Comparison of ENCODE assay signal across 11 mouse cellular contexts in the genomic region with DNA sequence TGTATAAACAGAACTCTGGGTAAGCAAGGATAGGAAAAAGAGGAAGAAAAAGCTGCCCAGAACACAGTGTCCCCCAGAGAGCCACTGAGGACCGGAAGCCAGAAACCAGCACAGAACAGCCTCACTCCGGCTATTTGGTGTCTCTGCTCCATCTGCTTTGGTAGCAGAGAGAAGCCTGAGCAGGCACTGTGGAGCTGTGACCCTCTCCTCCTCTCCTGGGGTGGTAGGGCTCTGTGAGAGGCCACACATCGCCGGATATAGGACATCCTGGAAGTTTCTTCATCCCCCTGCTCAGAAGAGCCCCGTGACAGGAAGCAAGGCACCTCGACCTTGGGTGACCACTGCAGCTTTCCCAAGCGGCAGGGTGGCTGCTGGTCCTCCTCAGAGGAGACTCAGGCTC. TPM values are rescaled to one million over a fixed set of nuclear protein-coding genes. Genes with fewer than 3 reads are reported as not detected.
A peak's percentile ranks its signal among the peaks of the same experiment; 100 is the strongest.
DNase-seq lines count a peak whose midpoint lies in the region; ATAC-seq and TF ChIP-seq lines count a peak whose summit lies in the region.
"Had no signal": no experiment of that assay in that cellular context is flagged by ENCODE, and none has a peak within 500 bp of the region (broad histone marks: within the 10 kb centered on the region; RNA-seq: fewer than 3 reads in every experiment).

No protein-coding gene starts in this region.

- no peak for DNase-seq in hindbrain, postnatal 0 days (ENCODE audit: low spot score)
- no peak for DNase-seq in hindbrain, embryonic 14.5 days (ENCODE audit: low spot score)
- DNase-seq in B cell, adult 2 months, result peak; percentile 48 to 50
- no peak for DNase-seq in cerebellum, postnatal 10 days
- no peak for DNase-seq in thymus, adult 18-20 months
- DNase-seq: right cerebral cortex, adult 18-20 months had no signal

- no peaks in the 10 kb centered on the region for H3K9me3 ChIP-seq in hindbrain, postnatal 0 days (ENCODE audit: low read length)
- no peaks in the 10 kb centered on the region for H3K9me3 ChIP-seq in hindbrain, embryonic 14.5 days (ENCODE audit: control insufficient read depth, low read length)
- no peaks in the 10 kb centered on the region for H3K9me3 ChIP-seq in lung, embryonic 15.5 days

- no peaks in the 10 kb centered on the region for H3K36me3 ChIP-seq in hindbrain, postnatal 0 days (ENCODE audit: insufficient read depth, low read length)
- no peaks in the 10 kb centered on the region for H3K36me3 ChIP-seq in hindbrain, embryonic 14.5 days (replicated peaks; ENCODE audit: control insufficient read depth, insufficient read depth)
- H3K36me3 ChIP-seq in lung, embryonic 15.5 days, result no peaks in the 10 kb centered on the region

- H3K9ac ChIP-seq in hindbrain, postnatal 0 days (replicated peaks; ENCODE audit: low read length), result no peak overlapping the region
- H3K9ac ChIP-seq in hindbrain, embryonic 14.5 days, result no peak overlapping the region
- H3K9ac ChIP-seq in lung, embryonic 15.5 days, result no peak overlapping the region

- ATAC-seq in hindbrain, postnatal 0 days, result no peak
- ATAC-seq in hindbrain, embryonic 14.5 days (ENCODE audit: low FRiP score), result no peak
- ATAC-seq in lung, embryonic 15.5 days (ENCODE audit: borderline replicate concordance, extremely low read depth, low FRiP score, low TSS enrichment), result no peak
- no peak for ATAC-seq in erythroid progenitor cell, adult 5-6 weeks (replicated peaks; ENCODE audit: low FRiP score, poor library complexity, severe bottlenecking)
- ATAC-seq: forebrain, embryonic 14.5 days had no signal

- H3K4me3 ChIP-seq in hindbrain, postnatal 0 days (ENCODE audit: low read length), result no peak overlapping the region
- no peak overlapping the region for H3K4me3 ChIP-seq in hindbrain, embryonic 14.5 days (replicated peaks; ENCODE audit: low read length)
- no peak overlapping the region for H3K4me3 ChIP-seq in cortical plate, adult 2 months (ENCODE audit: insufficient read depth, low read length)
- no peak overlapping the region for H3K4me3 ChIP-seq in lung, embryonic 15.5 days

- no peak for TF ChIP-seq CTCF in hindbrain, postnatal 0 days (IDR thresholded peaks at IDR 0.05; ENCODE audit: low read depth)
- TF ChIP-seq CTCF in cortical plate, adult 2 months (IDR thresholded peaks at IDR 0.05; ENCODE audit: extremely low read depth, insufficient read depth, low read length), result no peak

- WGBS in hindbrain, postnatal 0 days, result 64% methylated on average over 7 of the region's 7 CpGs
- 72% methylated on average over 7 of the region's 7 CpGs for WGBS in hindbrain, embryonic 14.5 days
- 46% methylated on average over 7 of the region's 7 CpGs for WGBS in lung, embryonic 15.5 days

- TF ChIP-seq POLR2A in cortical plate, adult 2 months (IDR thresholded peaks at IDR 0.05; ENCODE audit: extremely low read depth, insufficient read depth, low read length), result no peak

- H3K4me1 ChIP-seq in hindbrain, postnatal 0 days (ENCODE audit: insufficient read depth, low read length), result peaks cover 17% of the 10 kb centered on the region; the same call in 1 of the 2 replicates
- H3K4me1 ChIP-seq in hindbrain, embryonic 14.5 days (replicated peaks; ENCODE audit: control insufficient read depth, insufficient read depth, low read length), result peaks cover 4% of the 10 kb centered on the region; the same call in 1 of the 2 replicates
- H3K4me1 ChIP-seq in cortical plate, adult 2 months (ENCODE audit: control insufficient read depth, insufficient read depth, low read length), result peaks cover 5% of the 10 kb centered on the region; the same call in 1 of the 2 replicates
- H3K4me1 ChIP-seq in lung, embryonic 15.5 days, result peaks cover 68% of the 10 kb centered on the region

- peak overlapping the region; percentile 32 for H3K27ac ChIP-seq in hindbrain, postnatal 0 days
- no peak overlapping the region for H3K27ac ChIP-seq in hindbrain, embryonic 14.5 days
- 0 out of 2 replicates have a peak overlapping the region, but pooled peaks have one; percentile 32 for H3K27ac ChIP-seq in cortical plate, adult 2 months (ENCODE audit: insufficient read depth, low read length)
- H3K27ac ChIP-seq in lung, embryonic 15.5 days, result peak overlapping the region; percentile 3; the same call in 1 of the 2 replicates

- H3K27me3 ChIP-seq in hindbrain, postnatal 0 days (ENCODE audit: insufficient read depth, low read length), result no peaks in the 10 kb centered on the region
- no peaks in the 10 kb centered on the region for H3K27me3 ChIP-seq in hindbrain, embryonic 14.5 days (ENCODE audit: control insufficient read depth, insufficient read depth, low read length)
- H3K27me3 ChIP-seq in lung, embryonic 15.5 days, result no peaks in the 10 kb centered on the region

- H3K4me2 ChIP-seq in hindbrain, postnatal 0 days (ENCODE audit: low read depth, low read length), result no peak overlapping the region
- H3K4me2 ChIP-seq in hindbrain, embryonic 14.5 days (replicated peaks), result no peak overlapping the region
- no peak overlapping the region for H3K4me2 ChIP-seq in lung, embryonic 15.5 days

RNA-seq across cellular contexts. Expression of gene Fkbp5, which starts 3.5 kb away (rescaled TPM):
- 27.5 and 31.3 TPM in 2 replicates for total RNA-seq in hindbrain, postnatal 0 days (2014; rRNA removed)
- 18.5 and 20.0 TPM in 2 replicates for polyA plus RNA-seq in hindbrain, postnatal 0 days (2015; fragmentation: Nextera tagmentation; extraction: Ambion mirVana)
- 8.2 and 9.8 TPM in 2 replicates for polyA plus RNA-seq in hindbrain, embryonic 14.5 days (2014; fragmentation: Nextera tagmentation; extraction: Ambion mirVana)
- 13.5 and 17.7 TPM in 2 replicates for polyA plus RNA-seq in cortical plate, adult 2 months (2012; rRNA removed)
- polyA plus RNA-seq in lung, embryonic 15.5 days (2015; fragmentation: Nextera tagmentation; extraction: Ambion mirVana), result 30.7 and 35.1 TPM in 2 replicates
- 5.9 and 6.8 TPM in 2 replicates for total RNA-seq in erythroid progenitor cell, adult 5-6 weeks (2015; ENCODE audit: low replicate concordance)
- 7.6 and 10.6 TPM in 2 replicates for total RNA-seq in erythroid progenitor cell, adult 5-6 weeks (2017; ENCODE audit: low replicate concordance)

RNA-seq across cellular contexts. Expression of gene Armc12, which starts 16.8 kb away (rescaled TPM):
- total RNA-seq in hindbrain, postnatal 0 days (2014; rRNA removed), result not detected in 2 replicates
- not detected in 2 replicates for polyA plus RNA-seq in hindbrain, postnatal 0 days (2015; fragmentation: Nextera tagmentation; extraction: Ambion mirVana)
- polyA plus RNA-seq in hindbrain, embryonic 14.5 days (2014; fragmentation: Nextera tagmentation; extraction: Ambion mirVana), result not detected in 2 replicates
- not detected in 2 replicates for polyA plus RNA-seq in cortical plate, adult 2 months (2012; rRNA removed)
- polyA plus RNA-seq in lung, embryonic 15.5 days (2015; fragmentation: Nextera tagmentation; extraction: Ambion mirVana), result not detected in 2 replicates
- total RNA-seq in erythroid progenitor cell, adult 5-6 weeks (2015; ENCODE audit: low replicate concordance), result not detected in 2 replicates
- total RNA-seq in erythroid progenitor cell, adult 5-6 weeks (2017; ENCODE audit: low replicate concordance), result not detected in 2 replicates
- total RNA-seq: layer of hippocampus, adult 18-20 months had no signal
- polyA plus RNA-seq: forebrain, embryonic 14.5 days had no signal

RNA-seq across cellular contexts. Expression of gene Clpsl2, which starts 35.4 kb away (rescaled TPM):
- total RNA-seq in hindbrain, postnatal 0 days (2014; rRNA removed), result not detected in 2 replicates
- polyA plus RNA-seq in hindbrain, postnatal 0 days (2015; fragmentation: Nextera tagmentation; extraction: Ambion mirVana), result not detected in 2 replicates
- not detected in 2 replicates for polyA plus RNA-seq in hindbrain, embryonic 14.5 days (2014; fragmentation: Nextera tagmentation; extraction: Ambion mirVana)
- polyA plus RNA-seq in cortical plate, adult 2 months (2012; rRNA removed), result not detected in 2 replicates
- not detected in 2 replicates for polyA plus RNA-seq in lung, embryonic 15.5 days (2015; fragmentation: Nextera tagmentation; extraction: Ambion mirVana)
- total RNA-seq in erythroid progenitor cell, adult 5-6 weeks (2015; ENCODE audit: low replicate concordance), result not detected in 2 replicates
- total RNA-seq in erythroid progenitor cell, adult 5-6 weeks (2017; ENCODE audit: low replicate concordance), result not detected in 2 replicates
- total RNA-seq: layer of hippocampus, adult 18-20 months had no signal
- polyA plus RNA-seq: forebrain, embryonic 14.5 days had no signal

RNA-seq across cellular contexts. Expression of gene Clps, which starts 46.7 kb away (rescaled TPM):
- total RNA-seq in hindbrain, postnatal 0 days (2014; rRNA removed), result not detected in 2 replicates
- polyA plus RNA-seq in hindbrain, postnatal 0 days (2015; fragmentation: Nextera tagmentation; extraction: Ambion mirVana), result not detected in 2 replicates
- polyA plus RNA-seq in hindbrain, embryonic 14.5 days (2014; fragmentation: Nextera tagmentation; extraction: Ambion mirVana), result not detected in 2 replicates
- polyA plus RNA-seq in cortical plate, adult 2 months (2012; rRNA removed), result not detected in 2 replicates
- 0.34 and 9.2 TPM in 2 replicates for polyA plus RNA-seq in lung, embryonic 15.5 days (2015; fragmentation: Nextera tagmentation; extraction: Ambion mirVana)
- total RNA-seq in erythroid progenitor cell, adult 5-6 weeks (2015; ENCODE audit: low replicate concordance), result not detected in 2 replicates
- not detected in 2 replicates for total RNA-seq in erythroid progenitor cell, adult 5-6 weeks (2017; ENCODE audit: low replicate concordance)
- total RNA-seq: layer of hippocampus, adult 18-20 months had no signal
- polyA plus RNA-seq: forebrain, embryonic 14.5 days had no signal

Comparison
In these comparisons a context has a peak if more than half of its experiments do, and no peak if none do; other contexts are left out.
1. DNase-seq: peak in B cell, adult 2 months (2 of 2); none in hindbrain, postnatal 0 days (single experiment), hindbrain, embryonic 14.5 days (single experiment), cerebellum, postnatal 10 days (0 of 2) and thymus, adult 18-20 months (0 of 2).